Mouse (Mus musculus) T-cell, adult 2 months (primary cell): ENCODE results near the gene Itpk1.
A peak's percentile ranks its signal among the peaks of the same experiment; 100 is the strongest.

ENCODE experiments used
- DNase-seq: peaks from one replicate; pipeline ENCODE4 v3.0.0; 2022; ENCODE audit warnings: low spot score

Gene Itpk1

DNA sequence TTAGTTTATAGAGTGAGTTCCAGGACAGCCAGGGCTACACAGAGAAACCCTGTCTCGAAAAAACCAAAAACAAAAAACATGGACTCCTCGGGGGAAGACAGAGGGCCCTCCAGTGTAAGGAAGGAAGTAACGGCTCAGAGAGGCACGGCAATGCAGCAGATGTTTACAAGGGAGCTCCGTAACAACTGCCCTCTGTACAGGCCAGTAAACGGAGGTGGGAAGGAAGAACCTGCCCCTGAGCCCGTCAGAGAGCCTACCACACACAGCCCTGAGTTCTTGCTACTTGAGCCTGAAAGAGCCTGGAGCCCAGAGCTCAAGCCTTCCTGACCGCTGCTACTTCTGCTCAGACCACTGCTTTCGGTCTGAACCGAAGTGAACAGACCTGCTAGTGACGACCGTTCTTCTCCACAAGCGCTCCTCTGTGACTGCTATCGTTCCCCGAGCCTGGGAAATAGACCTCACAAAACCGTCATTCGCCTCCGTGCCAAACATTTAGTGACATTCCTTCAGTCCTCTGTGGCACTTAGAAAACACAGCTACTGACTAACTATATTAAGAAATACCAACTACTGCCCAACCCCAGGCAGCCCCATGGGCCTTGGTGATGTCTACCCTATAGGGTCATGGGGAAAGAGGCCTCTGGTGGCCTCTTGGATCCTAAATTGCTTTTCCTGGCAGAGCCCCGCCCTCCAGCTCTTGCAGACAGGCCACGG, 8.6 kb upstream of the Itpk1 start:
- DNase-seq: no peak

DNA sequence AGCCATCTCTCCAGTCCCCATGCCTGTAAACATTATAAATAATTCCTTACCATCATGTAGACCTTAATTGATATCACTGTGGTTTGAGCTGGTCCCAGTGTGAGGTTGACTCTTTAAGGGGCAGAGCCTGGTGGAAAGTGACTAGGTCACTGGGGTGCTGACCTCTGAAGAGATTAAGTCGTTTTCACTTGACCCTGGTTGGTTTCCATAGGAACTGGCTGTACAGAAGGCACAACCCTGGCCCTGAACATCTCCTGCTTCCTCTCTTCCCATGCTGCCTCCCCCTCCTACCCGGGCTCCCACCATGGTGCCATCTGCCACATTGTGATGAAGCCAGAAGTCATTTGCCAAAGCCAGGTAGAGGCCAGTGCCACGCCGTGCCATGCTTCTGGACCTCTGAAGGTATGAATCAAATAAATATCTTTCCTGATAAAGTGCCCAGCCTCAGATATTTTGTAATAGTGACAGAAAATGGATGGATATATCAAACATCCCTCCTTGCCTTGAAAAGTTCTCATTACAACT, 6.2 kb upstream of the Itpk1 start:
- DNase-seq: no peak

GRCm38 (mm10) chr12:102709896-102710295, 5.2 kb upstream of the Itpk1 start:
- DNase-seq: no peak

GRCm38 (mm10) chr12:102708220-102708619, 3.5 kb upstream of the Itpk1 start:
- no peak for DNase-seq

DNA sequence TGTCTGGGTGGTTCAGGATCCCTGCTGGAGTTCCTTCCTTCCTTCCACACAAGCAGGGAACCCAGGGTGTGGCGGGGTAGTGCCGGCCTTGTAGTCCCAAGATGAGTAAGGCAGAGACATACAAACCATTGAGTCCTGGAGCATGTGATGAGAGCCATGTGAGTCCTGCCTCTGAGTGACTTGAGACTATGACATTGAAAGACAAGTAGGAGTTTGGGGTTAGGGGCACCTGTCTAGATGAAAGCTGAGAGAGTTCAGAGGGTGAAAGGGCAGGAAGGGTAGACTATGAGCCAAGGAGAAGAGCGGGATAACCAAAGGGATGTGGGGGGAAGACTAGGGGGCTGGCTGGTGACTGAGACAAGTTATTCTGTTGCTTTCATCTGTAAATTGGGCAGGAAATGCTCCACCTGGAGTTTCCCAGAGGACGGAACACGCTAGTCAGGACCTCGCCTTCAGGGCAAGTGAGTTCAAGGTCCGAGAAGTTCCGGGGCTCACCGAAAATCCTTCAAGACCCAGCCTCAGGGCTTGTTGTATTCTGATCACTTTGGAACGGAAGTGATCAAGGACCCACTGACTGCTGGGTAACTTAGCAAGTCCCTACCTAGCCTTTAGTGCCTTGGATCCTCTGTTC, 2.2 kb upstream of the Itpk1 start:
- no peak for DNase-seq

- DNase-seq: no peak
Measured at GRCm38 (mm10) chr12:102705906-102706640, 1.3 kb upstream of the Itpk1 start.

- DNase-seq: peak; percentile 92
Measured at GRCm38 (mm10) chr12:102705216-102705871, 614 bp upstream of the Itpk1 start.

DNA sequence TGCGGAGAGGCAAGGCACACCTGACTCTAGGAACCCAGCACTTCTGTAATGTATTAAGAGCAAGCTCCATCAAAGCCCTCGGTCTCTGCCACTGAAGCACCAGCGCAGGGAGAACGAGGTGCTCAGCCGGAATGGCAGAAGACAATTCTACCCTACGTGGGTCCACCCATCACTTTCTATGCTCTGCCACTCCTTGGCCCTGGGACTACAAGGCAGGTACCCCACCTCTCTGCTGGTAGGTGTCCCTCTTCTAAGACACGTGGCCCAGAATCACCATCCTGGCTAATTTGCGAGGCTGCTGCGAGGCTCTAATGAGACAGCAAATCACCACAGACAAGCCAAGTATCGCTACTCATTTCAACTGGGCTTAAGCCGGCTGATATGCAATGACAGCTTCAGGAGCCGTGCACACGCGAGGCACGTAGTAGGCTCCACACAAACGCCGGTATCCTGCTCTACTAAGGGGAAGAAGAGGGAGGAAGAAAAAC, 765 bp downstream of the Itpk1 start:
- DNase-seq: peak; percentile 20

- no peak for DNase-seq
Measured at GRCm38 (mm10) chr12:102703441-102703840, 1.3 kb downstream of the Itpk1 start.

- DNase-seq: no peak
Measured at GRCm38 (mm10) chr12:102703111-102703412, 1.7 kb downstream of the Itpk1 start.

DNA sequence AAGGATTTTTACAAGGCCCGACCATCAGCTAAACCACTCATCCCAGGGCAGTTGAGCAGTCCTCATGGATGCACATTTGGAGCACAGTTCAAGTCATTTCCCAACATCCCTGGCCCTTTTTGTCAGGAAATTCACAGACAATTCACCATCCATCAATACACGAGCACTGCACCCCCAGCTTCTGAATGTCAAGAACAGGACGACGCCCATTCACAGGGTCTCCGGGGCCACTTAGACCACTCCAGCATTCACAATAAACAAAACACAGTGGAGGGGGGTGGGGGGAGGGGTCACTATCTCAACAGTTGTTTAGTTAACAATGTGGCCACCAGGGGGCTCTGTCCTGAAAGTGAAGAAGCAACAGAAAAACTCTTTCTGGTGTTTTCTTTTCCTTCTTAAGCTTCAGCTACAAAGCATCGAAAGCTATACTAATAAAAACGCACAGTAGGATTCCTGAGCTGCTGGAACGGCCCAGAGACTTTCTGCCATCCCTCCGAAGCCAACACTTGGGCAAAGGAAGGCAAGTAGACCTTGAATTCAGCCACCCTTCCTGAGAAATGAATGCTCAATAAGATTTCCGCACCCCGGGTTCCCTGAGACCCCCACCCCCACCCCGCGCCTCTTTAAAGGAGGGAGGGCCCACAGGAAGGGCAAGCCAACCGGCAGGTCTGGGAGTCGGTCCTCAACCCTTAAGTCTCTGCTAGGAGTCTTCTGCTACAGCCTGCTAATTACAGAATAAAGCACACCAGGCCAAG, 2.2 kb downstream of the Itpk1 start:
- peak; percentile 77 for DNase-seq

DNA sequence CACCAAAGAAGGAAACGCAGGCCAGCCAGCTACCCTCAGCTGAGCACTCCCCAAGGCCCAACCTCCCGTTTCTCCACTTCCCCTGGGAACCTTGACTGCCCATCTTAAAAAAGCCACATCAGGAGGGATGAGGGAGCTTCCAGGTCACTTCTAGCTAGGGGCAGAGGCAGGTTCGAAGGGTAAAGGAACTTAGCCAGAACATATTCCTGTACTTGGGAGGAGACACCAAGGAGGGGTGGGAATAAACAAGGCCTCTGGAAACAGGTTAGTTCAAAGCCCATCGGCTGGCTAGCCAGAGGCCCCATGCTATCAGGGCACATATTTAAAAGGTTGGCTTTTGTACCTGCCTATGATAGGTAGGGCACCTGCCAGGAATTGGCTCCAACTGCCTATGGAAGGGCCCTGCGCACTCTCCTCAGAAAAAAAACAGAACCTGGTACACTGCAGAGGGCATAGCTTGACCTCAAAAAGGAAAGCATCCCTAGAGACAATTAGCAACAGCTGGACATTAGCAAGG, 3.0 kb downstream of the Itpk1 start:
- DNase-seq: no peak

DNA sequence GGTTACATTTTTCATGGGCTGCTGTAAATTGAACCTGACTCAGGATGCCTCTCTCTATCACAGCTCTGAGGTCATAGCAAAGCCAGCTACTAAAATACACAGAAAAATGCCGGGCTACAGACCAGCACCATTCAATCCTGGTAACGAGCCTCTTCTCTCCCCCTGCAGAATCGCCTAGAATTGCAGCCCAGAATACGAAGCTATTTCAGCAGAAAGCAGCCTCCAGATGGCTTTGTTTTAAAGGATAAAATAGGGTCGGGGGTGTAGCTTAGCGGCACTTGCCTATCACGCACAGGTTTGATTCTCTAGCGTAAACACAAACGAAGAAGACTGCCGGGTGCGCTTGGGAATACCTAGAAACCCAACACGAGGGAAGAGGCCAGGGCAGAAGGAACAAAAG, 4.3 kb downstream of the Itpk1 start:
- no peak for DNase-seq

DNA sequence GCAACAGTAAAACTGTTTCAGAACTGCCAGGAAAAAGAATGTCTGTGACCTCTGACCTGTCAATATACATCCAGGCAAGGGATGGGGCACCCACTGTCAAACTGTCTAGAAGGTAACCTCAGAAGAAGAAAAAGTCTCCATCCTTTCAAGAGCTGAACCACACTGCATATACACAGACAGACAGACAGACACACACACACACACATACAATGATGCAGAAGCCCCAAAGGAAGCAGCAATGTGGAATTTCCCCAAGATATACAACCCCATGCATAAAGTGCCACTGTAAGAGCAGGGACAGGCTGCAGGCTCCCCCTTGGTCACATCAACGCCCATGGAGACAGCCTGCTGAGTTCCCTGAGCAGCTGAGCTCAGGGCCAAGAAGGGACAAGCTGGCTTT, 5.6 kb downstream of the Itpk1 start:
- peak; percentile 27 for DNase-seq

DNA sequence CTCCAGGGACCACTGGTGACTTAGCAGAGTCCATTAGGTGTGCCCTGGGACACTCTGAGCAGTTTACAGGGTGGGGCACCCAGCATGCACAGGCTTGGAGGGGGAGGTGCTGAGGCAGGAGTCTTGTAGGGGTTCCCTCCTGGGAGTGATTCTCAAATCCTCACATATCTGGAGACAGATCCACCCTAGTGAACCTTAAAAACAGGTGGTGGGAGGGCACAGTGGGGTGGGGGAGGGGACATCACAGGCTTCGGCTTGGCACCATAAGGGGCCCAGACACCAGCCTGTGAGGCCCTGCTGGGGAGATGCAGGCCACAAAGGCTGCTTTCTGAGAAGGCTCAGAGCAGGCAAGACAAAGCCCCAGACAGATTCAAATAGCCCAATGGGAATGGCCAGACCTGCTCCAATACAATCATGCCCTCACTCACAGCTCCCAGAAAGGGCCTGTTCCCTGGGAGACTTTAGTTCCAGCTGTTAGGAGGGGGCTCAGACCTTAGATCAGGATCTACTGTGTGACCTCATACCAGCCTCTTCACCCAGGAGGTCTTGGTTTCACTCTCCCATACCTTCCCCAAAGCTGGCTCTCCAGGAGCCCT, 6.5 kb downstream of the Itpk1 start:
- DNase-seq: no peak

GRCm38 (mm10) chr12:102697381-102697780, 7.3 kb downstream of the Itpk1 start:
- DNase-seq: no peak

DNA sequence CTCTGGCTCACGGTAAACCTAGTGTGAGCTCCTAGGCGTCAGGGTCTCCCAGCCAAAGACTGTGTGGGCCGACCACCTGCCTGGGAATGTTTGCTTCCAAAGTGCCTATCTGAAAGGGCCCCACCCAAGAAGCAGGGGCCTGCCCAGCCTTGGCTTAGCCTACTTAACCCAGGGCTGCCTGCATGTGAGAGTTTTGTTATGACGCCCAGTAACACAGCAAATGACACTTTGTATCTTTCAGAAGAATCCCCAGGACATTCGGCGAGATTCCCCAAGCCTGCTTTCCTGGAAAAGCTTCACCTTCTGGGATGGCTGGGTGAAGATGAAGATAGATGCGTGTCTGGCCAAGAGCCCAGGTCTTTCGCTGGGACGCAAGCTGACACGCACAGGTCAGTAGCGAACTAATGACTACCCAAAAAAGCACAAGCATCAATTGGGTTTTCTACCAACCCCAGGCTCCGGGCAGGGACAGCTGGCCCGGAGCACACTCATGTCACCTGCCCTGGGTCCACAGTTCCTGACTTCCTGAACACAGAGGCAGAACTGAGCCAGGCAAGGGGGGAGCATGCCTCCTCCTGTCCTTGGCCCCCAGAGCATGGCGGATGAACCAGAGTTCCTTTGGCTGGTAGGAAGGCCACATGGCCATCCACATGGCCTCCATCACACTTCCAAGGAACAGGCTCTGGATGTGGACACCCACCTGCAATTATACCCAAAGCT, 7.9 kb downstream of the Itpk1 start:
- DNase-seq: no peak

- peak; percentile 47 for DNase-seq
Measured at GRCm38 (mm10) chr12:102695369-102696239, 9.1 kb downstream of the Itpk1 start.

GRCm38 (mm10) chr12:102691761-102692160, 13.0 kb downstream of the Itpk1 start:
- DNase-seq: no peak
